Mouse (Mus musculus) midbrain, embryonic 14.5 days (tissue): ENCODE measurements around the gene Gpat2. TPM values are rescaled to one million over a fixed set of nuclear protein-coding genes. Genes with fewer than 3 reads are reported as not detected.

ENCODE experiments used
- ATAC-seq: fragments of 200-750 bp; cut with Nextera tagmentation; 2 replicates; pipeline ENCODE4 v1.8.0; 2017; ENCODE audit warnings: moderate number of reproducible peaks, moderate library complexity; ENCODE audit not compliant: low FRiP score, low TSS enrichment
- DNase-seq: peaks from one replicate; pipeline ENCODE4 v3.0.0-alpha.2; 2015
- H3K27ac ChIP-seq: fragments of 300-500 bp; sonication (generic); replicated peaks from 2 replicates; pipeline ENCODE4 v1.5.1; 2014; ENCODE audit warnings: mild to moderate bottlenecking, low read depth, low read length, moderate library complexity
- H3K27me3 ChIP-seq: fragments of 300-500 bp; sonication (generic); 2 replicates; pipeline ENCODE4 v1.6.1; 2014; ENCODE audit warnings: low read length, control low read depth, mixed read lengths; ENCODE audit not compliant: control insufficient read depth, insufficient read depth
- H3K36me3 ChIP-seq: fragments of 300-500 bp; sonication (generic); 2 replicates; pipeline ENCODE4 v1.6.1; 2014; ENCODE audit warnings: low read length, control low read depth; ENCODE audit not compliant: control insufficient read depth, insufficient read depth
- H3K4me1 ChIP-seq: fragments of 300-500 bp; sonication (generic); 2 replicates; pipeline ENCODE4 v1.6.1; 2014; ENCODE audit warnings: mild to moderate bottlenecking, antibody characterized with exemption, low read length, control low read depth; ENCODE audit not compliant: control insufficient read depth, insufficient read depth
- H3K4me2 ChIP-seq: fragments of 300-500 bp; sonication (generic); 2 replicates; pipeline ENCODE4 v1.6.1; 2014; ENCODE audit warnings: mild to moderate bottlenecking, low read length, moderate library complexity
- H3K4me3 ChIP-seq: fragments of 300-500 bp; sonication (generic); replicated peaks from 2 replicates; pipeline ENCODE4 v1.5.1; 2014; ENCODE audit warnings: low read depth, low read length
- H3K9ac ChIP-seq: fragments of 300-500 bp; sonication (generic); replicated peaks from 2 replicates; pipeline ENCODE4 v1.6.1; 2014; ENCODE audit warnings: mild to moderate bottlenecking, low read length, moderate library complexity
- H3K9me3 ChIP-seq: fragments of 300-500 bp; sonication (generic); 2 replicates; pipeline ENCODE4 v1.6.1; 2016; ENCODE audit warnings: low read length, control low read depth, mixed read lengths; ENCODE audit not compliant: control insufficient read depth
- WGBS: fragments of 180-500 bp; shearing (Covaris S2); extraction: QIAGEN DNeasy Blood & Tissue Kit; methylation state at CpG from one replicate; pipeline ENCODE4 v1.1.7; 2014; 5-methylcytosine and 5-hydroxymethylcytosine counted together
- polyA plus RNA-seq: library from polyadenylated mRNA; unstranded; fragments of >200 nt; fragmentation: Nextera tagmentation; extraction: Ambion mirVana; gene quantifications from 2 replicates; pipeline ENCODE4 v1.2.1, GENCODE M21; 2014

The Gpat2 gene
- polyA plus RNA-seq, 1 experiment from 2014 or later: 0.08 TPM

- peaks cover 11% of the 10 kb centered on the region; the same call in 1 of the 2 replicates for H3K4me1 ChIP-seq
- H3K36me3 ChIP-seq: no peaks in the 10 kb centered on the region
- H3K4me2 ChIP-seq: no peak overlapping the region
- peaks cover 46% of the 10 kb centered on the region for H3K27me3 ChIP-seq
- H3K27ac ChIP-seq: no peak overlapping the region
- no peak overlapping the region for H3K4me3 ChIP-seq
- no peak overlapping the region for H3K9ac ChIP-seq
- H3K9me3 ChIP-seq: no peaks in the 10 kb centered on the region
- 79% methylated on average over 4 of the region's 4 CpGs for WGBS
- no peak for ATAC-seq
- DNase-seq: no peak
Measured at GRCm38 (mm10) chr2:127479210-127479609, 54.2 kb downstream of the Gpat2 start.

GRCm38 (mm10) chr2:127479763-127480162 lies 54.8 kb downstream of the Gpat2 start:
- DNase-seq (no peak), ATAC-seq (no peak)
- Histone ChIP-seq H3K27ac (no peak overlapping the region), H3K36me3 (no peaks in the 10 kb centered on the region), H3K9me3 (no peaks in the 10 kb centered on the region), H3K4me3 (no peak overlapping the region), H3K9ac (no peak overlapping the region), H3K4me1 (peaks cover 15% of the 10 kb centered on the region; the same call in 1 of the 2 replicates), H3K4me2 (no peak overlapping the region), H3K27me3 (peaks cover 52% of the 10 kb centered on the region)
- WGBS: 69% methylated on average over 10 of the region's 10 CpGs

- H3K9ac ChIP-seq: no peak overlapping the region
- DNase-seq: no peak
- no peaks in the 10 kb centered on the region for H3K9me3 ChIP-seq
- no peak for ATAC-seq
- no peak overlapping the region for H3K27ac ChIP-seq
- H3K4me3 ChIP-seq: peak overlapping the region; percentile 25
- peaks cover 60% of the 10 kb centered on the region for H3K27me3 ChIP-seq
- H3K4me1 ChIP-seq: peaks cover 15% of the 10 kb centered on the region; the same call in 1 of the 2 replicates
- under 1% methylated on average over 59 of the region's 59 CpGs for WGBS
- peak overlapping the region; percentile 51 for H3K4me2 ChIP-seq
- H3K36me3 ChIP-seq: no peaks in the 10 kb centered on the region
Measured at GRCm38 (mm10) chr2:127481841-127482532, 57.0 kb downstream of the Gpat2 start.

- Histone ChIP-seq H3K36me3 (no peaks in the 10 kb centered on the region), H3K4me1 (peaks cover 15% of the 10 kb centered on the region; the same call in 1 of the 2 replicates), H3K9ac (no peak overlapping the region), H3K27ac (no peak overlapping the region), H3K9me3 (no peaks in the 10 kb centered on the region), H3K27me3 (peaks cover 60% of the 10 kb centered on the region), H3K4me2 (peak overlapping the region; percentile 51), H3K4me3 (peak overlapping the region; percentile 25)
- ATAC-seq (no peak), DNase-seq (peak; percentile 32)
- under 1% methylated on average over 21 of the region's 21 CpGs for WGBS
Measured at GRCm38 (mm10) chr2:127482533-127482911, 57.5 kb downstream of the Gpat2 start.

GRCm38 (mm10) chr2:127483001-127483400 lies 58.0 kb downstream of the Gpat2 start:
- DNase-seq (no peak), ATAC-seq (no peak)
- peak overlapping the region; percentile 25; the same call in 1 of the 2 replicates for H3K4me3 ChIP-seq
- no peak overlapping the region for H3K27ac ChIP-seq
- H3K36me3 ChIP-seq: no peaks in the 10 kb centered on the region
- peaks cover 60% of the 10 kb centered on the region for H3K27me3 ChIP-seq
- peak overlapping the region; percentile 51 for H3K4me2 ChIP-seq
- H3K4me1 ChIP-seq: peaks cover 15% of the 10 kb centered on the region; the same call in 1 of the 2 replicates
- no peaks in the 10 kb centered on the region for H3K9me3 ChIP-seq
- H3K9ac ChIP-seq: no peak overlapping the region
- 1% methylated on average over 18 of the region's 21 CpGs for WGBS

- DNase-seq (peak; percentile 82), ATAC-seq (peak; percentile 47; the same call in 1 of the 2 replicates)
- WGBS: 5% methylated on average over 19 of the region's 19 CpGs
- Histone ChIP-seq H3K4me1 (peaks cover 15% of the 10 kb centered on the region; the same call in 1 of the 2 replicates), H3K9me3 (no peaks in the 10 kb centered on the region), H3K27me3 (peaks cover 56% of the 10 kb centered on the region), H3K36me3 (no peaks in the 10 kb centered on the region), H3K4me2 (peak overlapping the region; percentile 38), H3K9ac (no peak overlapping the region), H3K27ac (no peak overlapping the region), H3K4me3 (no peak overlapping the region)
Measured at GRCm38 (mm10) chr2:127484476-127485170, 59.6 kb downstream of the Gpat2 start.

Other genes with a start within 250 kb of the Gpat2 start
- 1.2 and 1.3 TPM in 2 replicates for gene 1810024B03Rik, start 216.9 kb upstream of the Gpat2 start, polyA plus RNA-seq
- 59.6 and 75.8 TPM in 2 replicates for gene Snrnp200, start 216.8 kb upstream of the Gpat2 start, polyA plus RNA-seq
- 50.4 and 56.4 TPM in 2 replicates for gene Ciao1, start 177.4 kb upstream of the Gpat2 start, polyA plus RNA-seq
- gene Tmem127, start 177.3 kb upstream of the Gpat2 start, polyA plus RNA-seq: 35.0 and 35.4 TPM in 2 replicates
- 77.1 and 113 TPM in 2 replicates for gene Stard7, start 155.0 kb upstream of the Gpat2 start, polyA plus RNA-seq
- 10.1 and 12.7 TPM in 2 replicates for gene Dusp2, start 89.0 kb upstream of the Gpat2 start, polyA plus RNA-seq
- gene Astl, start 86.6 kb upstream of the Gpat2 start, polyA plus RNA-seq: not detected in 2 replicates
- gene Adra2b, start 62.0 kb upstream of the Gpat2 start, polyA plus RNA-seq: 0.08 TPM in 1 of 2 replicates, not detected in the other
- 37.0 and 42.8 TPM in 2 replicates for gene Fahd2a, start 19.4 kb downstream of the Gpat2 start, polyA plus RNA-seq
- 10.7 and 13.1 TPM in 2 replicates for gene Kcnip3, start 96.9 kb downstream of the Gpat2 start, polyA plus RNA-seq
- not detected in 2 replicates for gene Prom2, start 116.3 kb downstream of the Gpat2 start, polyA plus RNA-seq
- gene Zfp661, start 161.9 kb downstream of the Gpat2 start, polyA plus RNA-seq: 6.2 and 10.2 TPM in 2 replicates
- 148 TPM in 2 replicates for gene Mrps5, start 162.0 kb downstream of the Gpat2 start, polyA plus RNA-seq
- gene Mal, start 231.5 kb downstream of the Gpat2 start, polyA plus RNA-seq: 1.3 and 3.0 TPM in 2 replicates